Mouse (Mus musculus) myocyte (in vitro differentiated cells): Measurements from ENCODE around the gene Arid1b. TPM values are rescaled to one million over a fixed set of nuclear protein-coding genes. Genes with fewer than 3 reads are reported as not detected.

Experiments
- H3K27me3 ChIP-seq: one replicate; pipeline ENCODE4 v1.6.1; 2011; ENCODE audit not compliant: control insufficient read depth, insufficient read depth, insufficient read length
- H3K36me3 ChIP-seq: one replicate; pipeline ENCODE4 v1.6.1; 2011; ENCODE audit not compliant: control insufficient read depth, insufficient read depth
- H3K4me2 ChIP-seq: one replicate; pipeline ENCODE4 v1.6.1; 2011; ENCODE audit warnings: low read depth, control low read depth
- H3K4me3 ChIP-seq: one replicate; pipeline ENCODE4 v1.5.1; 2011; ENCODE audit warnings: mild to moderate bottlenecking, control low read depth, moderate library complexity
- H3K79me2 ChIP-seq: one replicate; pipeline ENCODE4 v1.6.1; 2011; ENCODE audit not compliant: control insufficient read depth, insufficient read depth
- H3ac ChIP-seq: one replicate; pipeline ENCODE4 v1.6.1; 2011; ENCODE audit not compliant: control insufficient read depth, insufficient read length
- CEBPB ChIP-seq: IDR thresholded peaks from 2 replicates; pipeline ENCODE4 v1.6.1; 2011; ENCODE audit warnings: mild to moderate bottlenecking, moderate library complexity; ENCODE audit not compliant: poor library complexity, insufficient read depth, severe bottlenecking
- E2F4 ChIP-seq: IDR thresholded peaks from one replicate; pipeline ENCODE4 v1.6.1; 2011; ENCODE audit warnings: mild to moderate bottlenecking, control low read depth, moderate library complexity; ENCODE audit not compliant: insufficient read depth
- MAX ChIP-seq: IDR thresholded peaks from one replicate; pipeline ENCODE4 v1.6.1; 2011; ENCODE audit warnings: low read depth, mild to moderate bottlenecking, control low read depth
- MYOD1 ChIP-seq, 3 experiments: IDR thresholded peaks; one replicate each; pipeline ENCODE4 v1.6.1; 2011; ENCODE audit warnings: control low read depth in 2 of 3, low read depth in 2 of 3, mild to moderate bottlenecking in 2 of 3, moderate library complexity in 1 of 3; ENCODE audit not compliant: insufficient read length in 2 of 3, control insufficient read depth in 1 of 3
- MYOG ChIP-seq, 3 experiments: IDR thresholded peaks; one replicate each; pipeline ENCODE4 v1.6.1; 2011; ENCODE audit warnings: control low read depth in 2 of 3, low read depth in 2 of 3, mild to moderate bottlenecking in 2 of 3; ENCODE audit not compliant: insufficient read length in 2 of 3, control insufficient read depth in 1 of 3, insufficient read depth in 1 of 3
- POLR2A ChIP-seq: IDR thresholded peaks from one replicate; pipeline ENCODE4 v1.6.1; 2011; ENCODE audit warnings: low read depth, mild to moderate bottlenecking, control low read depth, moderate library complexity; ENCODE audit not compliant: insufficient read length
- POLR2AphosphoS2 ChIP-seq: IDR thresholded peaks from one replicate; pipeline ENCODE4 v1.6.1; 2011; ENCODE audit warnings: low read depth, control low read depth; ENCODE audit not compliant: insufficient read length
- REST ChIP-seq: IDR thresholded peaks from one replicate; pipeline ENCODE4 v1.6.1; 2011; ENCODE audit warnings: mild to moderate bottlenecking, control low read depth, moderate library complexity; ENCODE audit not compliant: insufficient read depth, insufficient read length
- SRF ChIP-seq: IDR thresholded peaks from one replicate; pipeline ENCODE4 v1.6.1; 2011; ENCODE audit warnings: low read depth; ENCODE audit not compliant: control insufficient read depth, insufficient read length
- TCF12 ChIP-seq: IDR thresholded peaks from one replicate; pipeline ENCODE4 v1.6.1; 2011; ENCODE audit warnings: mild to moderate bottlenecking, control low read depth; ENCODE audit not compliant: poor library complexity, insufficient read depth, severe bottlenecking
- TCF3 ChIP-seq: IDR thresholded peaks from one replicate; pipeline ENCODE4 v1.6.1; 2011; ENCODE audit warnings: low read depth, control low read depth; ENCODE audit not compliant: insufficient read length
- USF1 ChIP-seq: IDR thresholded peaks from one replicate; pipeline ENCODE4 v1.6.1; 2011; ENCODE audit warnings: low read depth, mild to moderate bottlenecking, control low read depth, moderate library complexity
- polyA plus RNA-seq: library from polyadenylated mRNA; unstranded; fragments of >200 nt; fragmentation: generic; extraction: Trizol; gene quantifications from one replicate; pipeline ENCODE4 v1.2.1, GENCODE M21; 2012; ENCODE audit warnings: missing spikeins

The Arid1b gene
- polyA plus RNA-seq, 1 experiment: 10.9 TPM

DNA sequence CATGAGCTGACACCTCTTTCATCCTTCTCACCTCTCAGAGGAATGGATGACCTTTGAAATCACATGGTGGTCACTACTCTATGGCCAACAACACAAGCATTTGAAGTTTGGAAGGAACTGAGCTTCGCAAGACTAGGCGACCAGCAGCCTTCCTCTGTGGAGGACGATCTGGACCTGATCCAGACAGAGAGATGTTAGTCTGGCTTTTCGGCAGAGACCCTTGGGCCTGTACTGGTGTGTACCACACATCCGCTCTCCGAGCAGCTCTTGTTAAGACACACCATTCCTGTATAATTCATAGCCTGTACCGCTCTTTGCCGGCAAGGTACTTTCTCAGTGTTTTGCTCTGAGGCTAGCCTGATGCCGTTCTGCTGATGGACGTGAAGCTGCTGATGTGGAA lies 303.9 kb downstream of the Arid1b start:
- Histone ChIP-seq H3ac (no peak overlapping the region), H3K27me3 (no peaks in the 10 kb centered on the region), H3K79me2 (no peaks in the 10 kb centered on the region), H3K4me2 (no peak overlapping the region), H3K4me3 (no peak overlapping the region), H3K36me3 (no peaks in the 10 kb centered on the region)
- TF ChIP-seq REST: no peak

DNA sequence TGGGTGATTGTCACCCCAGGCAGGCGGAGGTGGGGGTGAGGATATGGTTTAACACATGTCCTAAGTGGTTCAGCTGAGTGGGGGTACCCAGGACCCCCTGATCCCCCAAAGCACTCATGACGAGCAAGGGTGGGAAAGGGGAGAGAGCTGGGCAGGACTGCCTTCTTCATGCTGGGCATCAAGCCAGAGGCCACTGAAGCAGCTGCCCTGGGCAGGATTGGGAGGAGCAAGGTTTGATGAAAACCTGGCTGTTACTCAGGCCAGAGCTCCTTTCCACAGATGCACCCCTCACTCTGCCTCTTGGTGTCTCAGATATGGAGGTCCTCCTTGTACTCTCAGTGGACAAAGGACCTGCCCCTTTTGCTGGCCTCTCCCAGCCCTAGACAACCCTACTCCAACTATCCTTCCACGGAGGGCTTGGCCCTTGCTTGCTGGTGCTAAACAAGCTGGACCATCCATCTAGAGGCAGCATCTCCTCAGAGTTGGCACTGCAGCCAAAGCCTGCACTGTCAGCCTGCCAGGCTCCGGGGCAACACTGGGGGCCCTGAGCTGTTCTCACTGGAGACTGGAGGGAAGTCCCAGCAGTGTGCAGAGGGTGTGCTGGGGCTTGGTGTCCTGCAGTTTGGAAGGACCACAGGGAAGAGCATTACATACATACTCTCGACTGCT lies 304.9 kb downstream of the Arid1b start:
- H3K4me2 ChIP-seq: no peak overlapping the region
- H3K79me2 ChIP-seq: no peaks in the 10 kb centered on the region
- H3ac ChIP-seq: no peak overlapping the region
- H3K4me3 ChIP-seq: no peak overlapping the region
- no peaks in the 10 kb centered on the region for H3K27me3 ChIP-seq
- H3K36me3 ChIP-seq: no peaks in the 10 kb centered on the region
- TF ChIP-seq MYOG (IDR thresholded peaks at IDR 0.05; ENCODE audit: control insufficient read depth in 1 of 3, insufficient read depth in 1 of 3, insufficient read length in 2 of 3, low read depth in 2 of 3) (peak in 2 of 3 experiments; percentile 28 to 85), USF1 (no peak), REST (no peak), POLR2A (no peak), TCF12 (no peak), MAX (no peak), MYOD1 (IDR thresholded peaks at IDR 0.05; ENCODE audit: control insufficient read depth in 1 of 3, insufficient read length in 2 of 3, low read depth in 2 of 3) (peak in 2 of 3 experiments; percentile 64), E2F4 (no peak), CEBPB (no peak)

DNA sequence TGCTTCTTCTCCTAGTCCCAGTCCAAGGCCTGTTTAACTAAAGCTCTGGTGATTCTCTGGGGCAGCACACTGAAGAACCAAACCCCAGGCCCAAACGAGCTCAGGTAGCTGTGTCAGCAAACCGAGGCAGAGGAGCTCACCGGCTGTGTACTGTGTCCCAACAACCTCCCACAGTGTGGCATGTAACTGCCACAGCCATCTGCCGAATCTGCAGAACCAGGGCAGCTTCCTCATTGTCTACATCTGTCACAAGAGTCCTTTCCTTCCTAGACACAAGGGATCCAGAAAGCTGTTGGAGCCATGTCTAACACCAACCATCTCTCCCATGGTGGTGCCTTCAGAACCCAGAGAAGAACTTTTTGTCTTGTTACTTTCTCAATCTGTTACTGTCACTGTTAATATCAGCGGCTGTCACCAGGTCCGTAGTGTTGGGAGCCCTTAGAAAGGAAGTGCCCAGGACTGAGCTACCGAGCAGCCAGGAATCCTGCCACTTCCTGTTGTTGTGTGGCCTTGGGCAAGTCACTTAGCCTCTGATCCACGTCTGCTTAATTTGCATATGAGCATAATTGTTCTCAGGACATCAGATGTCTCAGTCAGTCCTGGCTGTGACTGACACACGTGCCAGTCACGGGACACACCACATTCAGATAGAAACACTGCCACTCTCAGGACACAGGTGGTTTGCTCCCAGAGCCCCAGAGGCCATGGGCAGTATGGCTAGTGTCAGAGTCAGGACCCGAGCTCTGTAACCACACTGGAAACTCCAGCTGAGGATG lies 309.0 kb downstream of the Arid1b start:
- Histone ChIP-seq H3K4me3 (no peak overlapping the region), H3K27me3 (no peaks in the 10 kb centered on the region), H3K36me3 (peaks cover 7% of the 10 kb centered on the region), H3K4me2 (no peak overlapping the region), H3K79me2 (no peaks in the 10 kb centered on the region), H3ac (no peak overlapping the region)
- TF ChIP-seq CEBPB (no peak), MYOD1 (IDR thresholded peaks at IDR 0.05; ENCODE audit: control insufficient read depth in 1 of 3, insufficient read length in 2 of 3, low read depth in 2 of 3) (no peak)

DNA sequence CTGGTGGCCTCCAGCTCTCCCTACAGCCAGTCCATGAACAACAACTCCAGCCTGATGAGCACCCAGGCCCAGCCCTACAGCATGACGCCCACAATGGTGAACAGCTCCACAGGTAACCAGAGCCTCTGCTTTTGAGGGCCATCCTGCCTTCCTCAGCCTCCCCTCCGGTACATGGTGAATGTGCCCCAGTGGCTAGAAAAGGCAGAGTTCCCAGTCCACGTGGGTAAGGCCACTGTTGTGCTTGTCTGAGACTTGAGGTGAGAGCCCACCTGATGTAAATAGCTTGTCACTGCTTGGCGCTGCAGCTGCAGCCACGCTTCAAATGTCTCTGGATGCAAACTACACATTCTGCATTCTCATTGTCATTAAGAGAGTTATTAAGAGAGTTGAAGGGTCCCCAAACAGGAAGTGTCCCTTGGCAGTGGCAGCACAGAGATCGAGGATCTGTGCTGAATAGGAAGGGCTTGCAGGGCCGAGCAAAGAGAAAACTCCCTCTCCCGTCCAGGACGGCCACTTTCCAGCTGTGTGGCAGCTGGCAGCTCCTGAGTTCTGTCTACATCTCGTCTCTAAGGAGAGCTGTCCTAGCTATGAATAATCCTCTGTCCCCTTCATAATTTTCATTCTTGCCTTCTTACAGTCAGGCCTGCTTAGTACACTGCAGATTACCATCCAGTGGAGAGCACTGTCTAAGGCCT lies 311.8 kb downstream of the Arid1b start:
- Histone ChIP-seq H3K4me3 (no peak overlapping the region), H3K79me2 (no peaks in the 10 kb centered on the region), H3K4me2 (no peak overlapping the region), H3K27me3 (no peaks in the 10 kb centered on the region), H3ac (no peak overlapping the region), H3K36me3 (peaks cover 11% of the 10 kb centered on the region)
- TF ChIP-seq POLR2AphosphoS2 (no peak), MYOD1 (IDR thresholded peaks at IDR 0.05; ENCODE audit: control insufficient read depth in 1 of 3, insufficient read length in 2 of 3, low read depth in 2 of 3) (no peak), E2F4 (no peak), REST (no peak), USF1 (no peak), MYOG (IDR thresholded peaks at IDR 0.05; ENCODE audit: control insufficient read depth in 1 of 3, insufficient read depth in 1 of 3, insufficient read length in 2 of 3, low read depth in 2 of 3) (no peak), POLR2A (no peak), TCF12 (no peak), TCF3 (no peak), CEBPB (no peak), SRF (no peak), MAX (no peak)

DNA sequence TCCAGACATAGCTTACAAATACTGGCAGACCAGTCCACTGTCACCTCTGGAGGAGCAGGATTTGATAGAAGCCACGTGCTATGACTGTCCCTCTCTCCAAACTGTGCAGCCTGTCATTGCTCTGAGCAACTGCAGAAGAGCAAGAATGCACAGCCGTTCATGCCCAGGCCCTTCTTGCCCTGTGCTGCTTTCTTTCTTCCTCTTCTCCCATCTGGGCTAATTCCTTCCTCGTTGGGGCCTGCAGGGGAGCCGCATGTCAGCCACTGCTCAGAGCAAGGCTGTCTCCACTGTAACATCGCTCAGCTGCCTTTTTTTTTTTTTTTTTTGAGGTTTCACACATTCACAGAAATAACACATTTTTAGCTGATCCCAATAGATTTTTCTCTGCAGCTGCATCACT lies 315.8 kb downstream of the Arid1b start:
- Histone ChIP-seq H3K4me3 (no peak overlapping the region), H3K27me3 (no peaks in the 10 kb centered on the region), H3K36me3 (peaks cover 11% of the 10 kb centered on the region), H3K4me2 (no peak overlapping the region), H3K79me2 (no peaks in the 10 kb centered on the region), H3ac (no peak overlapping the region)
- TF ChIP-seq POLR2AphosphoS2 (no peak), MYOD1 (IDR thresholded peaks at IDR 0.05; ENCODE audit: control insufficient read depth in 1 of 3, insufficient read length in 2 of 3, low read depth in 2 of 3) (no peak), REST (no peak)
